8 mouse cellular contexts compared by ENCODE assay signal in the genomic region with DNA sequence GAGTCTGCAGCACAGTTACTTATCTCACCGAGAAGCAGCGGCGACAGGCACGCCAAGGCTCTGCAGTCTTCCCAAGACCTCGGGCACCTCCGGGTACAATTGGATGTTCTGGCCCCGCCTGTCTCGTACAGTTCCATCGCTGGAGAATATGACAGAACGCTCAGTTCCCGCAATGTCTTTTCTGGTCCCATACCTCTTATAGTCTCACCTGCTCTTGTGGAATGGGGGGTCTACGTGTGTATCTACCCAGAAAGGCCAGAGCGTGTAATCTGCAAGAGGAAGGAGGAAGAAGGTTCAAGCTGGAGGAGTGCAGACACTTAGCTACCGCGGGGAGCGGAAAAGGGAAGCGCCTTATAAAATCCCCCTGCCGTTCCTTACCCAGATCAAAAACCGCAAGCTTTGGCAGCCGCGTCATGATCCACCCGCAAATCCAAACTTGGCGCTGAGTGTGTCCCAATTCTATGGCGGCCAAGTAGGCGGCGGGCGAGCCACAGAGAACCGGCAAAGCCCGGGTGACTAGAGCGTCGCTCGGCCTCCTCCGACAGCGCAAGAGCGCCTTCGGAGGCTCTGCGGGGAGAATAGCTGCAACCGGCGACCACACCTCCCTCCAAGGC. TPM values are rescaled to one million over a fixed set of nuclear protein-coding genes. Genes with fewer than 3 reads are reported as not detected.
A peak's percentile ranks its signal among the peaks of the same experiment; 100 is the strongest.
DNase-seq lines count a peak whose midpoint lies in the region; ATAC-seq and TF ChIP-seq lines count a peak whose summit lies in the region.

Mdp1 (minus strand) TSS at position 549 of the 614 bp plus-strand sequence.

- peak; percentile 96 for ATAC-seq in forebrain, embryonic 15.5 days (replicated peaks)
- ATAC-seq in neural tube, embryonic 14.5 days (ENCODE audit: low read depth), result peak; percentile 95

- H3K9ac ChIP-seq in MEL (ENCODE audit: control insufficient read depth, low read depth, low read length, poor library complexity, severe bottlenecking), result peak within 1 kb of the TSS; percentile 67
- H3K9ac ChIP-seq in forebrain, embryonic 15.5 days (replicated peaks), result peak within 1 kb of the TSS; percentile 76
- H3K9ac ChIP-seq in neural tube, embryonic 14.5 days (replicated peaks; ENCODE audit: low read depth, low read length), result peak within 1 kb of the TSS; percentile 66

- peak; percentile 26 to 64; a peak in 2 of 4 replicates for TF ChIP-seq POLR2A in MEL (IDR thresholded peaks at IDR 0.05; ENCODE audit: control insufficient read depth in 1 of 2, insufficient read depth in 1 of 2, low read depth in 1 of 2, low read length in 2 of 2, poor library complexity in 1 of 2)
- peak; percentile 36; the same call in 1 of the 2 replicates for TF ChIP-seq POLR2A in testis, adult 2 months (IDR thresholded peaks at IDR 0.05; ENCODE audit: control insufficient read depth, low read depth, low read length)

- peak within 1 kb of the TSS; percentile 56 for H3K4me2 ChIP-seq in forebrain, embryonic 15.5 days (replicated peaks)
- H3K4me2 ChIP-seq in neural tube, embryonic 14.5 days (ENCODE audit: low read depth, low read length), result peak within 1 kb of the TSS; percentile 42

- peak in 1 of 2 experiments; percentile 24; a peak in 1 of 4 replicates for TF ChIP-seq EP300 in MEL (IDR thresholded peaks at IDR 0.05; ENCODE audit: low read depth in 1 of 2, low read length in 2 of 2)

- peak within 1 kb of the TSS; percentile 85 for H3K27ac ChIP-seq in MEL (ENCODE audit: control insufficient read depth, low read depth, low read length)
- H3K27ac ChIP-seq in forebrain, embryonic 15.5 days (replicated peaks), result peak within 1 kb of the TSS; percentile 86
- peak within 1 kb of the TSS; percentile 76 for H3K27ac ChIP-seq in neural tube, embryonic 14.5 days (ENCODE audit: low read depth, low read length)
- peak within 1 kb of the TSS; percentile 32 for H3K27ac ChIP-seq in testis, adult 2 months (ENCODE audit: control insufficient read depth, insufficient read depth, low read depth, low read length)

- intact Hi-C loops in heart, postnatal 14 days (cut with DNase I), result loop anchor here (2.0 kb wide), 1 partner anchor 15 kb away; no protein-coding TSS in a partner anchor

- no peak for TF ChIP-seq RAD21 in MEL (IDR thresholded peaks at IDR 0.05; ENCODE audit: low read depth, low read length)

- H3K4me3 ChIP-seq in MEL (ENCODE audit: control insufficient read depth in 1 of 2, insufficient read depth in 1 of 2, low read depth in 2 of 2, low read length in 2 of 2), result peak within 1 kb of the TSS; percentile 69 to 89
- peak within 1 kb of the TSS; percentile 66 for H3K4me3 ChIP-seq in forebrain, embryonic 15.5 days
- peak within 1 kb of the TSS; percentile 54 for H3K4me3 ChIP-seq in neural tube, embryonic 14.5 days (ENCODE audit: low read depth, low read length)
- H3K4me3 ChIP-seq in testis, adult 2 months (ENCODE audit: control insufficient read depth, low read depth, low read length), result peak within 1 kb of the TSS; percentile 81

- TF ChIP-seq CTCF in MEL (IDR thresholded peaks at IDR 0.05 in 2 of 3, conservative IDR thresholded peaks at IDR 0.05 in 1 of 3; ENCODE audit: control insufficient read depth in 1 of 3, insufficient read depth in 1 of 3, low read depth in 2 of 3, low read length in 3 of 3, poor library complexity in 1 of 3, severe bottlenecking in 1 of 3), result peak in 2 of 3 experiments; percentile 65; a peak in 4 of 6 replicates
- peak; percentile 43; the same call in 1 of the 2 replicates for TF ChIP-seq CTCF in testis, adult 2 months (IDR thresholded peaks at IDR 0.05; ENCODE audit: control insufficient read depth, insufficient read depth, insufficient replicate concordance, low read depth, low read length)

- DNase-seq in MEL (ENCODE audit: low read depth, low spot score), result peak; percentile 91
- DNase-seq in cerebellum, adult 11-12 months, result peak; percentile 73
- DNase-seq in heart, postnatal 14 days, result peak; percentile 80 to 83
- DNase-seq in layer of hippocampus, adult 11-12 months (ENCODE audit: low spot score), result peak; percentile 78
- DNase-seq in lung, adult 18-20 months, result peak; percentile 75 to 81

- H3K79me2 ChIP-seq in MEL (ENCODE audit: control insufficient read depth, insufficient read depth, low read length, poor library complexity), result no peaks in the 10 kb centered on the region; the same call in 1 of the 2 replicates

- H3K4me1 ChIP-seq in MEL (ENCODE audit: control insufficient read depth in 1 of 2, insufficient read depth in 2 of 2, low read length in 2 of 2), result peaks cover 3 to 14% of the 10 kb centered on the region in 2 experiments
- H3K4me1 ChIP-seq in forebrain, embryonic 15.5 days, result peaks cover 10% of the 10 kb centered on the region
- H3K4me1 ChIP-seq in neural tube, embryonic 14.5 days (ENCODE audit: control insufficient read depth, insufficient read depth, low read length), result peaks cover 9% of the 10 kb centered on the region; the same call in 1 of the 2 replicates
- peaks cover 5% of the 10 kb centered on the region for H3K4me1 ChIP-seq in testis, adult 2 months (ENCODE audit: control insufficient read depth, insufficient read depth, low read length)

- no peaks in the 10 kb centered on the region for H3K27me3 ChIP-seq in MEL (ENCODE audit: control insufficient read depth in 1 of 2, insufficient read depth in 2 of 2, low read length in 2 of 2)
- no peaks in the 10 kb centered on the region for H3K27me3 ChIP-seq in forebrain, embryonic 15.5 days
- H3K27me3 ChIP-seq in neural tube, embryonic 14.5 days (ENCODE audit: control insufficient read depth, insufficient read depth, low read length), result no peaks in the 10 kb centered on the region
- H3K27me3 ChIP-seq in testis, adult 2 months (ENCODE audit: control insufficient read depth, insufficient read depth, low read length), result no peaks in the 10 kb centered on the region

- peaks cover 3 to 11% of the 10 kb centered on the region in 2 experiments; a peak in 3 of 4 replicates for H3K36me3 ChIP-seq in MEL (ENCODE audit: control insufficient read depth in 1 of 2, insufficient read depth in 2 of 2, low read length in 2 of 2)
- H3K36me3 ChIP-seq in forebrain, embryonic 15.5 days, result peaks cover 32% of the 10 kb centered on the region
- peaks cover 14% of the 10 kb centered on the region for H3K36me3 ChIP-seq in neural tube, embryonic 14.5 days (ENCODE audit: control insufficient read depth, insufficient read depth, low read length)
- H3K36me3 ChIP-seq in testis, adult 2 months (ENCODE audit: control insufficient read depth, insufficient read depth, low read length), result no peaks in the 10 kb centered on the region; the same call in 1 of the 2 replicates

- H3K9me3 ChIP-seq in MEL (replicated peaks; ENCODE audit: insufficient read depth, low read length), result no peaks in the 10 kb centered on the region
- no peaks in the 10 kb centered on the region for H3K9me3 ChIP-seq in forebrain, embryonic 15.5 days
- no peaks in the 10 kb centered on the region for H3K9me3 ChIP-seq in neural tube, embryonic 14.5 days (ENCODE audit: control insufficient read depth, low read length)

- under 1% methylated on average over 39 of the region's 39 CpGs for WGBS in forebrain, embryonic 15.5 days
- WGBS in neural tube, embryonic 14.5 days, result under 1% methylated on average over 39 of the region's 39 CpGs

TF ChIP-seq in MEL, 35 proteins besides CTCF, POLR2A, EP300 and RAD21 (continues in another document):
- TF ChIP-seq SIN3A (IDR thresholded peaks at IDR 0.05; ENCODE audit: low read length) (peak; percentile 75), MEF2A (IDR thresholded peaks at IDR 0.05; ENCODE audit: extremely low read depth, insufficient replicate concordance, low read depth, low read length, poor library complexity, severe bottlenecking) (no peak), ZKSCAN1 (IDR thresholded peaks at IDR 0.05; ENCODE audit: low read depth, low read length) (no peak), MAX (IDR thresholded peaks at IDR 0.05; ENCODE audit: low read length) (0 out of 2 replicates have a peak, but pooled peaks have one; percentile 15), UBTF (IDR thresholded peaks at IDR 0.05; ENCODE audit: borderline replicate concordance, insufficient read depth, low read depth, low read length) (peak; percentile 65; the same call in 1 of the 2 replicates), TAL1 (IDR thresholded peaks at IDR 0.05; ENCODE audit: low read length) (no peak), POLR2AphosphoS2 (IDR thresholded peaks at IDR 0.05; ENCODE audit: low read length) (no peak; the same call in 1 of the 2 replicates), E2F4 (IDR thresholded peaks at IDR 0.05; ENCODE audit: borderline replicate concordance, low read depth, low read length) (no peak), NRF1 (IDR thresholded peaks at IDR 0.05; ENCODE audit: insufficient read depth, low read depth, low read length, poor library complexity, severe bottlenecking) (no peak), SMC3 (IDR thresholded peaks at IDR 0.05; ENCODE audit: low read depth, low read length) (no peak), TCF12 (IDR thresholded peaks at IDR 0.05; ENCODE audit: low read depth, low read length) (peak; percentile 19; the same call in 1 of the 2 replicates), KAT2A (conservative IDR thresholded peaks at IDR 0.05; ENCODE audit: low read depth, low read length) (no peak; the same call in 1 of the 2 replicates), TBP (IDR thresholded peaks at IDR 0.05; ENCODE audit: low read depth, low read length) (peak; percentile 52), NELFE (IDR thresholded peaks at IDR 0.05; ENCODE audit: low read depth, low read length) (peak; percentile 63), MYC (IDR thresholded peaks at IDR 0.05; ENCODE audit: low read depth, low read length) (no peak), MAFK (IDR thresholded peaks at IDR 0.05; ENCODE audit: borderline replicate concordance, low read depth, low read length) (no peak), ZC3H11A (IDR thresholded peaks at IDR 0.05; ENCODE audit: low read depth, low read length) (no peak), CHD1 (IDR thresholded peaks at IDR 0.05; ENCODE audit: low read depth, low read length) (no peak), USF1 (IDR thresholded peaks at IDR 0.05; ENCODE audit: low read depth, low read length) (no peak), MYB (IDR thresholded peaks at IDR 0.05; ENCODE audit: low read depth, low read length) (no peak), HCFC1 (IDR thresholded peaks at IDR 0.05; ENCODE audit: low read depth, low read length) (peak; percentile 82), GATA1 (IDR thresholded peaks at IDR 0.05; ENCODE audit: low read depth, low read length) (peak; percentile 30; the same call in 1 of the 2 replicates)

RNA-seq across cellular contexts. Expression of gene Mdp1, which starts in this region (rescaled TPM):
- total RNA-seq in MEL (2012; rRNA removed), result 25.5 and 30.6 TPM in 2 replicates
- 10 to 100 TPM in 1 of 2 experiments, not detected in 1; 25.6 TPM for polyA plus RNA-seq in MEL (2012; ENCODE audit: insufficient read depth in 1 of 2, insufficient read length in 2 of 2, low read depth in 1 of 2, low replicate concordance in 2 of 2, missing spikeins in 1 of 2)
- polyA plus RNA-seq in forebrain, embryonic 15.5 days (2015; fragmentation: Nextera tagmentation; extraction: Ambion mirVana), result 66.0 and 68.5 TPM in 2 replicates
- 10 to 100 TPM; 52.4 to 55.9 TPM for total RNA-seq in heart, postnatal 14 days (2021)
- polyA plus RNA-seq in neural tube, embryonic 14.5 days (2014; fragmentation: Nextera tagmentation; extraction: Ambion mirVana), result 69.0 and 75.5 TPM in 2 replicates
- polyA plus RNA-seq in testis, adult 2 months (2012; rRNA removed), result 4.1 TPM in 2 replicates

Comparison
In these comparisons a context has a peak if more than half of its experiments do, and no peak if none do; other contexts are left out.
1. Peak in every context shown above with its lines: DNase-seq, ATAC-seq, H3K4me3 ChIP-seq and H3K27ac ChIP-seq.
2. H3K27ac ChIP-seq: peak in every context shown above with its lines; median percentile 86 in forebrain, embryonic 15.5 days; 85 in MEL; 76 in neural tube, embryonic 14.5 days; 32 in testis, adult 2 months.